Mouse (Mus musculus) kidney, adult 8-10 months (tissue): ENCODE results near the gene Nrn1l.

Source experiments
- DNase-seq, 2 experiments: peaks; one replicate each; pipeline ENCODE4 v3.0.0; 2022

The Nrn1l gene

DNA sequence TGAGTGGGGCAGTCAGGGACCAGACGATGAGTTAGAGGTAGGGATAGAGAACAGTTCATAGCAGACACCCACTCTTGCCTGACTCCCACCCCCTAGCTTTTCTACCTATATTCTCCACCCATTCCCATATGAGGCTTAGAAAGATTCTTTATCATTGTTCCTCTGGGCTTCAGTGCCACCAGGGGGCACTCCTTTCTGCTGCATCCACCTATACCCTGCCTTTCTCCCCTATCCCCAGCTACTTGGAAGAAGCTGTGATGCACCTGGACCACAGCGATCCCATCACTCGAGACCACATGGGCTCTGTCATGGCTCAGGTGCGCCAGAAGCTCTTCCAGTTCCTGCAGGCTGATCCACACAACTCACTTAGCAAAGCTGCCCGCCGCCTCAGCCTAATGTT is 935 bp upstream of the Nrn1l start:
- DNase-seq: peak in 1 of 2 experiments; percentile 30

DNA sequence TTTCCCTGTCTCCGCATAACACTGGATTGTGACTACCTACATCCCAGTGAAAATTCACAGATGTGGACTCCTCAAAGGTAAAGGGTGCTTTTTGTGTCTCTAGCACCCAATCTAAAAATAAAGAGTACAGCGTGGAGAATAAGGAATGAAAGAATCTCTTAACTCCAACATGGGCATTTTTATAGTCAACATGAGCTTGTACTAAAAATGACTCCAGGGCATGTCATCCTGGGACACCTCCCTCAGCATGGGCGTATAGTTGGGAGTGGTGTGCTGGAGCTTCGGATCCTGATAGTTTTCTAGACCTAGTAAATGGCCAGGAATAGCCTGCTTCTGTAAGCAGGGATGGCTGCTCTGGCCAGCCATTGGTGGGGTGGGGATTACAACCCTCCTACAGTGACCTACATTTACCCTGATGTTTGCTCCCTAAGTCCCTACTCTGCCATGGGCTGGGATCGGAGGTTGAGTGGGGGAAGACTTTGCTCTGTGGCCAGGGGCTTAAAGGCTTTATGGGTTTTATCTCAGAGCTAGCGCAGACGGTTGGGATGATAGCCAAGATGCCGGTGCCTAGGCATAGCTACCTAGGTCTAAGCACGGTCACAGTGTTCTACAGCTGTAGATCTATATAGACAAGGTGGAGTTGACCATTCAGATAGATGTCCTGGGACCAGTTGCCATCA is 4.6 kb downstream of the Nrn1l start:
- no peak for DNase-seq

DNA sequence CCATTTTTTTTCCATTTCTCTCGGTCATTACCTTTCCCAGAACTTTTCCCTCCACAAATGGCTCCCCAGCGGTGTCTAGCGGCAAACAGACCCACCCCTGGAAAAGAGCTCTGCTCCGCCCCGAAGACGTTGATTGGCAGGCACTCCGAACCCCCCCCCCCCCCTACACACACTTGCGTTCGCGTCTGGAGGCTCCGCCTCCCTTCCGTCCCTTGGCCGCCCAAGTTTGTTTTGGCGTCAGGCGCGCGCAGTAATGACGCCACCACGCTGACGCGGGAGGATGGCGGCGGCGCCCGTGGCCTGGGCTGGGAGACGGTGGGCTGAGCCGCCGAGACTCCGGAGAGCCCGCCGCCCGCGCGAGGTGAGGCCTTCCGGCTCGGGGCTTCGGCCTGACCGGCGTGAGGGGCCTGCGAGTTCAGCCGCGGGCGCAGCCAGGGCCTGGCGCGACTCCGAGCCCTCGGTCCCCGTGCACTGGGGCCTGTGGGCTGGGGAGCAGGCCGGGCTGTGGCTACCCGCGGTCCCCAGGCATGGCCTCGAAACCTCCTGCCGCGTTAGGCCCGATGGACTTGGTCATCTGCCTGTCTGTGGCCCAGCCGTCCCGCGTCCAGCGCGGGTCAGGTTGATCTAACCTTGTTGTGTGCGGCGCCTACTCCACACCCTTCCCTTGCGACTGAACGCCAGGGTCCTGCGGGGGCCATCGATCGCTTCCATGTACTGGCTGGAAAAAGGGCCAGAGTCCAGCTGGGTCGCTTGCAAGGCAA is 7.0 kb downstream of the Nrn1l start, which contains the start of gene Pskh1:
TSS of gene Pskh1 (plus strand) at position 262 of the 761 bp plus-strand sequence.
- DNase-seq: peak; percentile 84 to 91

DNA sequence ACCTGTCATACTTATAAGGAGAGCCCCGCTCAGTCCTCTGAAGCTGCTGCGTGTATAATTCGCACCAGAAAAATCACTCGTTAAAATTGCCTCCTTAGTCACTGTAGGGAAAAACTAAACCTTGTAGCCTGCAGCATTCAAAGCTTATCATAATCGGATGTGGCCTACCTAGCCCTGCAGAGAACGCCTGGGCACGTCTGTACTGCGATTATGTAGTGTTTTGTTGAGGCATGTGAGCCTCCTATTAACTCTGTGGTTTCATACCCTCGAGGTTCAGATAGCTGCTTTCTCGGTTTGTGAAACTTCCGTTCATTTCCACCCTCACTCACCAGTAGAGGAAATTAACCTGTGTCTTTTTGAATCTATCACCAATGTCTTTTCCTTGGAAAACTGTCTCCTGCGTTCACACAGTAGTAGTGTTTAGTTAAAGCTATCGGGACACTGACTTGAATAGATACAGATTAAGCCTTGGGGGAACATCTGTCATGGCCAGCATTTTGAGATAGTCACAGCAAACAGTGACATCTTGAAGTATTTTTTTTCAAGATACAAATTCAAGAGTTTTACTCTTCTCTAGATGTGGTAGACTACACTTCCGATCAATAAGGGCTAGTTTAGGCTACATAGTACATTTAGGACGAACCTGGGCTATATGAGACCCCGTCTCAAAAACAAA is 7.7 kb downstream of the Nrn1l start:
- DNase-seq: no peak

DNA sequence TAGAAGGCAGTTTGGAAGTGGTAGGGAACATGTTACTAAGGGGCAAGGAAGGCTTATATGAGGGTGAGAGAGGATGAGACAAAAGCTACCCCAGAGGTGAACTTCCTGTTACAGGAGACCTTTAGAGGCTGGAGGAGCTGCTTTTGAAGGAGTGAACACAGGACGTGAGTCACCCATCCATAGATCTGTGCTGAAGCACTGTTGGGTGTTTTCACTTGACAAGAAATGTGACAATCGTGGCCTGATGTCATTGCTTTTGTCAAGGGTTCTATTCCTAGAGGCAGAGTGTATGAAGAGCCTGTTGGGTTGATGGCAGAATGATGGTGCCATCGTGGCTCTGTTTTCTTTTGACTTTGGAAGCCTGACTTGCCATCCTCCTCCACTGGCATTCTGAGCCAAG is 26.0 kb downstream of the Nrn1l start:
- DNase-seq: no peak

DNA sequence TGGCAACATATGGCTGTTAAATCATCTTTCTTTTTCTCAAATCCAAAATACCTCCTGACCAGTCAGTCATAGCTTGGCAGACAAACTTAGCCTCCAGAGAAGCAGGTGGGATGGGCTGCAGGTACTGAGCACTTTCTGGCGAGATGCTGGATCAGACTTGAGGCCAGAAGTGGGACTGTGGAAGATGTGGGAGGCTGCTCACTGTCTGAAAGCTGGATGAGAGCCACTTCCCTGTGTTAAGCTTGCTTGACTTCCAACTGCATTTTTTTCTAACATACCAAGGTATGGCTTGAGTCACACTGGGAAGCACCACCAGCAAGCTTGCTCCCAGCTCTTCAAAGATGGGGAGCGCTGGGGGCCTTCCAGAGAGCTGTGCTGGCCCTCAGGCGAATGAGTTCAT is 31.8 kb downstream of the Nrn1l start:
- no peak for DNase-seq

DNA sequence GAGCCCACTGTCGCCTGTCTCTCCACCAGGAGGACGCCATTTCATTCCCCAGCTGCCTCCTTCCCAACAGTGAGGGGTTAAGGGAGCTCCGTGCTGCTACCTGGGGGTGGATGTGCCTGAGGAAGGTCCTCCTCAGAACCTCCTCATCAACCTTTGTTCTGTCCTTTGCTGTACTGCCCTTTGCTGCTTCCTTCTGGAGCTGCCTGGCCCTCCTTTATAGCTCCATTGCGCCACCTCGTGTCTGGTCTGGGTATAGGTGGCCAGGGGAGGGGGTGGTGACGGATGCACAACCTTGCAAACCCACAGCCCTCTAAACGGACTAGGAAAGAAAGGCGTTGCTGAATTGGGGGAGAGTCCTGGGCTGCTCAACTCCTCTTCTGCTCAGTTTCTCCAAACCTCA is 37.2 kb downstream of the Nrn1l start:
- DNase-seq: peak; percentile 56 to 82

DNA sequence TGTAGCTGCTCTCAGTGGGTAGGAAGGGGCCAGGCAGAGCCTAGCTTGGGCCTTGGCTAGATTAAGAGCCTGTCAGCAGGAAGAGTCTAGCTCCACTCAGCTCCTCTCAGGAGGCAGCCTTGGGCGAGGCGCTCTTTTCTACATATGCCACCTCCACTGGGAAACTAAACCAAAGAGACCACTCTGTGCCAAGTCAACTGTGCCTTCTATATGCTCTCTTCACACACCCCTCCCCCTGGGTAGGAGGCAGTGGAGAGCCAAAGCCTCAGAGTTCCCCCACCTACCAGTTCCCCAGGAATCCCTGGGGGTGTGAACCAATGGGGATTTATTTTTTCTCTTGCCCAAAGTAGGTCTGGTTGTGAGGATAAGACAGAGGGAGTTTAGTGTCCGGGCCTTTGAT is 37.9 kb downstream of the Nrn1l start:
- DNase-seq: no peak

DNA sequence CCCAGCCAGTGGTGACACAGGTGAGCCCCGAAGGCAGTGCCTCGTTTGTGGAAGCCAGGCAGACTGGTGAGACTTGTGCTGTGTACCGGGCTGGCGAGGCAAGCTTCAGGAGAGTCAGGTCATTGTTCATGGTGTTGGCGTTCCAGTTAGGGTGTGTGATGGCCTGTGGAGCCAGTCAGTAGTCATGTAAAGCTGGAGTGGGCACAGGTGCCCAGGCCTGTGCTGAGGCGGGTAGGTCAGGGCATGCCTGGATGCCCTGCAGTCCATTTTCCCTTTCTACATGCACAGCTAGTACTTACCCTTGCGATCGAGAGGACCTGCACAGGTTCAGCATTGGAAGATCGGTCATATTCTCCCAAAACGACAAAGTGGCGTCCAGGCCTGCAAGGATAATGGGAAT is 39.2 kb downstream of the Nrn1l start:
- DNase-seq: no peak

DNA sequence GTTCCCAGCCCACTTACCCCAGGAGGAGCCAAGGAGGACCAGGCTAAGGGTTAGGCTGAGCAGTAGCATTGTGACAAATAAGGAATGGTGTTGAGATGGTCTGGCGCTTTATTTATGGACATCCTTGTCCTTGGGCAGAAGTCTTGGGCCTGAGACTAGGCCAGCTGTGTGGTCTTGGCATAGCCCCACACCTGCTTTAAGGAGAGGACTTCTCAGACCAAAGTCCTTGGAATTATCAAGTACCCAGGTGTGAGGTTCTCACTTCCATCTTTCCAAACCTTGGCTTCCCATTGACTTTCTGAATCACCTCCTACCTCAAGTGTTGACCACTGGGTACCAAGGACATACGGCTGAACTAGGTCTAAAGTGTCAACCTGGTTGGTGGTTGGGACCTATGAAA is 40.4 kb downstream of the Nrn1l start, which contains the start of gene Ctrl:
TSS of gene Ctrl (minus strand) at position 101 of the 400 bp plus-strand sequence.
- DNase-seq: no peak

DNA sequence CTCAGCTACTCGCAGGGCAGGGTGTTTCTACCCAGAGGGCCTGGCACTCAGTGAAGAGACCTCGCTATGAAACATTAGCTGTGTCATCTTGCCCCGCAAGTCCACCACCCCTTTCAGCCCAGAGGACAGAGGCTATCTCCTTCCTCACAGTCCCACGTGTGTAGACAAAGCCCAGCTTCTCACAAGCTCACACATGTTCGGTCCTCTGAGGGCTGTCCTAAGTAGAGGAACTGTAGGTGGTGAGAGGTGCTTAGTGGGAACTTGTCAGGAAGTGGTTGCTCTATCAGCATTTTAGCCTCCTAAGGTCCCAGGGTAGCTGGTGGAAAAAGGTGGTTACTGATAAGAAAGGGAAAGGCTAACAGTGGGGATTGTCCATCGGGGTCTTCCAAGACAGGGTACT is 41.7 kb downstream of the Nrn1l start:
- no peak for DNase-seq

DNA sequence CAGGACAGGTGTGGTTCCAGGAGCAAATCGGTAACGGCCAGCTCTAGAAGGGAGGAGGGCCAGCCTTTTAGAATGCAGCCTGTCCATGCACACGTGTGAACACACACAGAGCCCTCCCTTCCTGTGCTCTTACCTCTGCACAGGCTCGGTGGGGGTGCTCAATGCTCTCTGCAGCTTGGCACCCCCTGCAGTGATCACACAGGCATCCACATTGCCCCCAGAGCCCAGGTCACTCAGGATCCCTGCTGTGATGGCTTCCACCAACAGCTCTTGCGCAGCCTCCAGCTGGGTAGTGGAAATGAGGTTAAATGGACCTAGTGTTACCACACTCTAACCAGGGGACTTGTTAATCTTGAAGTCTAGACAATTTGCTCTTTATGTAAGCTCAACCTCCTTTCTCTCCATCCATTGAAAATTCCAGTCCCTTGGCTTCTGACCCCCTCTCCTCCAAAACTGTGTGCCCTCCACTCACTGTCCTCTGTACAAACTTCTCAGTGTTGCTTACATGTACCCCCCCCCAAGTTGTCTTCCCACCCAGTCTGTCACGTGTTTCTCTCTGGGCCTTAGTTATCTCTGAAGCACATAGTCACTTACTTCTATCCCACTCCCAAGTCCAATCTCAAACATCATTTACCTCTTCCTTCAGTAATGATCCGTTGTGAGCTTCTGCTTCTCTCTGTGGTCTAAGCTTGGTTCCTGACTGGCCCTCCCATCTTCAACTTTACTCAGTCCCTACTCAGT is 42.7 kb downstream of the Nrn1l start:
- no peak for DNase-seq

DNA sequence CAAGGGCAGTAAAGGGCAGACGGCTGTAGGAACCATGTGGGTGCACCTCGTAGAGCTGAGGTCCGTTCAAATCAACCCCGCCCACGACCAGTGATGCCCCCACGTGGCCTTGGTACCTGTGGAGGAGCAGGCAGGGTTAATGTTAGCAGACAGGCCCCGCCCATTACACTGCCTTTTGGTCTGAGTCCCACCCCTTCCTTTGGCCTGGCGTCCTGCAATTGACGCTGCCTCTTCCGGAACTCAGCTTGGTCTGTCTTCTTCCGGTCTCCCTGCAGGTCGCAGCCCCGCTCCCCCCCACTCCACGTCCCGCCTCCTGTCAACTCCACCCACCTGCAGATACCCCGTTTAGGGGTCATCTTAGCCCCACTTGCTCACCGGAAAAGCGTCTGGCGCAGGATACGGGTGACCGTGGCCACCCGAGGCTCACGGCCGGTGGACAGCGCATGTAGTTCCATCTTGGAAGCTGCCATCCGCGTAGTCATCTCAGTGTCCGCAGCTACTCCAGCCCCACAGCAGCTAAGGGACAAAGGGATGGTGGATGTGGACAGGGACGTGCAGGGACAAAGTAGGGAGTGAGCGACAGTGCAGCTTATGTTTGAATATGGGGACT is 43.6 kb downstream of the Nrn1l start:
- peak; percentile 94 to 95 for DNase-seq

DNA sequence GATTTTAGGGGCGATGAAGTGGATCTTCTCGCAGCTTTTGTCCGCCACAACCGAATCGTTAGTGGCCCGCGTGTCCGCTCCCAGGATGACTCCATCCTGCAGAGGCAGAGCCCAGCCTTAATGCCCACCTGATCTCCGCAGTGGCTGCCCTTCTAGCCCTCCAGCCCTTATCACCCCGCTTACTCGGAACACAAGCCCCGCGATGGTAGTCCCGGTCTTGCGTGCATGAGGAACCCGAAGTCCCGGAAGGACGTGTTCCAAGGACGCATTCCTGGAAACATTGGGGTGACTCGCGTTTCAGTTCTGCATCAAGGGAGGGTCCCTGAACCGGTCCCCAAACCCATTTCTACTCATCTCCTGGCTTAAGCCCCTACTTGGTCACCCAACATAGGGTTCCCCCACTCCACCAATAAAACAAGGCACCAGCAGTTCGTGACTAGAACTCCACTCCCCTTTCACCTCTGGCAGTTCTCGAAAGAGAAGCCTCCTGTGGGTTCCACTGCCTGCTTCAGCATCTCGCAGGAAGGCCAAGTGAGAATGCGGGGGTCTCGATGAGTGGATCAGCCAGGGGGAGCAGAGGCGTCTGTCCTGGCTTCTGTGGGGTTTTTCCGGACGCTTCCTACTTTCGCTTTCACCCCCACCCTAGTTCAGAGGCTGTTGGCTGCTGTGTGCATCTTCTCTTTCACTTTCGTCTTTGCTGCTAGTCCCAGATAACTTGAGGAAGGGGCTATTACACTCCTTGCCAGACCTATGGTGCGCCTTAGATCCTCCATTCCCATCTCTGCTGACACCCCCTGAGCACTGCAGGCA is 44.3 kb downstream of the Nrn1l start:
- DNase-seq: peak in 1 of 2 experiments; percentile 45

DNA sequence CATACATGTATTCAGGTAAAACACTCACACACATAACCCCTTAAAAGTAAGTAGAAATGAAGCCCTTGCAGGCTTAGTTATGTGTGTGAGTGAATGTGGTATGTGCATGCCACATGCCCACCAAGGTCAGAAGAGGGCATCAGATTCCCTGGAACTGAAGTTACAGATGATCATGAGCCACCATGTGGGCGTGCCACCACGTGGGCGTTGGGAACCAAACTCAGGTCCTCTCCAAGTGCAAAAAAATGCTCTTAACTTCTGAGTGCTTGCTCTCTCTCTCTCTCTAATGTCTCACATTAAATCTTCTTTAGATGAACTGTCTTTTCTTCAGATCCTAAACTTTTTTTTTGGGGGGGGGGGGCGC is 44.9 kb downstream of the Nrn1l start, which contains the start of gene Psmb10:
TSS of gene Psmb10 (minus strand) at position 139 of the 364 bp plus-strand sequence.
- DNase-seq: peak in 1 of 2 experiments; percentile 39

DNA sequence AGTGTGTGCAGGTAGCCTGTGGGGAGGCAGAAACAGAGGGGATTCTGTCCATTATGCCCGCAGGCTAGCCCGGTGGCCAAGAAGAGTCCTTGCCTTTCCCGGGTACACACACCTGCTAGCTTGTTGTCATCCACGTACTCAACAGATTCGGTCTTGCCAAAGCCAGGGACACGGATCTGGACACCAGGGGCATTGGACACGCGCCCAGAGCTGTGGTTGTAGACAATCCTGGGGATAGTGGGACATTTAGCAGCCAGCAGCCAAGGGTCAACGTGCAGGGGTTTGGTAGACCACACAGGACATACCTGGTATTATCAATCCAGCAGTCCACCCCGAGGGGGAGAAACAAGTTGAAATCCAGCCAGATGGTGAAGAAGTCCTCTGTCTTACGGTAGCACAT is 48.7 kb downstream of the Nrn1l start:
- no peak for DNase-seq

DNA sequence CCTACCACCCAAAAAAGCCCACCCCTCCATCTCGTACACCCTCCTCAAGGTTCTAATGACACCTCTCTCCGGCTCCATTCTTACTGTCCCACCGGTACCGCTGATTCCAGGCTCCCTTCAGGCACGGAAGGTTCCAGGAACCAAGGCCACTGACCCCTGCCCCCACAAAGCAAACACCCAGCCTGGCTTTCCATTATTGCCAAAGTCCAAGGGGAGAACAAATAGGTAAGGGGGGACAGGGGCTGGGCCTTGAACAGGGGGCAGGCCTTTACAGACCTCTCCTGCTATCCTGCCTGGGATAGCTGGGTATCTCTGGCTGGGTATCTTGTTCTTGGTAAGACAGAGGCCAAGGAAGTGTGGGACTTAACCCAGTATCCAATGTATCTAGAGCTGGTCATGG is 49.2 kb downstream of the Nrn1l start:
- DNase-seq: no peak

DNA sequence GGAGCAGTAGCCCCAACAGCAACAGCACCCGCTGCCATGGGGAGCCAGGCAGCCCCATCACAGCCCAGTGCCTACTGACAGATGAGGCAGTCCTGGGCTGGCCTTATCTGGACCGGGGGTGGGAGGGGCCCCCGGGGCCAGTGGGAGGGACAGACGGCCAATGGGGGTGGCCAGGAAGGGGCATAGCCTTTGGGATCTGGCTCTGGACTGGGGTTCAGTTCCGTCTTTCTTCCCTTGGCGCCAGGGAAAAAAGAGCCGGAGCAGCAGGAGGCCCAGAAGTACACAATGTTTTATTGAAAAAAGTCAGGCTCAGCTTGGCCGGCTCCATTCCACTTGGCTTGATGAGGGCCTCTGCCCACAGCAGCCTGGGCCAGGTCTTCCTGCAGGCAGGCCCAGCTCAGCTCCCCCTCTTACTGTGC is 50.0 kb downstream of the Nrn1l start, which contains the start of gene Lcat:
TSS of gene Lcat (minus strand) at position 62 of the 419 bp plus-strand sequence.
- DNase-seq: no peak
